Mouse (Mus musculus): ENCODE results near the gene Tasp1.

GRCm38 (mm10) chr2:140077476-140077875, 10.9 kb upstream of the Tasp1 start:
- no peak for TF ChIP-seq CTCF (IDR thresholded peaks at IDR 0.05; ENCODE audit: extremely low read depth, insufficient read depth, low read length)
- no peak for TF ChIP-seq POLR2A (IDR thresholded peaks at IDR 0.05; ENCODE audit: extremely low read depth, insufficient read depth, low read length)
